ENCODE assay signal across 8 mouse cellular contexts in genomic region chr14:79390265-79390926, GRCm38 (mm10). TPM values are rescaled to one million over a fixed set of nuclear protein-coding genes. Genes with fewer than 3 reads are reported as not detected.
DNase-seq lines count a peak whose midpoint lies in the region; ATAC-seq and TF ChIP-seq lines count a peak whose summit lies in the region.

Gene Naa16, minus strand, starts transcription at chr14:79390778.

- H3K27ac ChIP-seq in heart, embryonic 12.5 days (ENCODE audit: poor library complexity, severe bottlenecking): peak within 1 kb of the TSS; percentile 98
- H3K27ac ChIP-seq in kidney, postnatal 0 days: peak within 1 kb of the TSS; percentile 96
- peak within 1 kb of the TSS; percentile 96 for H3K27ac ChIP-seq in liver, embryonic 11.5 days (ENCODE audit: low read depth, low read length)
- H3K27ac ChIP-seq in stomach, embryonic 14.5 days (ENCODE audit: low read length): peak within 1 kb of the TSS; percentile 98

- peaks cover 6% of the 10 kb centered on the region for H3K4me1 ChIP-seq in heart, embryonic 12.5 days (replicated peaks)
- peaks cover 6% of the 10 kb centered on the region; the same call in 1 of the 2 replicates for H3K4me1 ChIP-seq in kidney, postnatal 0 days (replicated peaks; ENCODE audit: insufficient read depth, low read length)
- peaks cover 4% of the 10 kb centered on the region for H3K4me1 ChIP-seq in liver, embryonic 11.5 days (replicated peaks; ENCODE audit: control insufficient read depth, insufficient read depth, low read length)
- no peaks in the 10 kb centered on the region for H3K4me1 ChIP-seq in stomach, embryonic 14.5 days (ENCODE audit: control insufficient read depth, insufficient read depth, low read length)

- peak within 1 kb of the TSS; percentile 83 for H3K4me2 ChIP-seq in heart, embryonic 12.5 days
- H3K4me2 ChIP-seq in kidney, postnatal 0 days (ENCODE audit: low read length): peak within 1 kb of the TSS; percentile 90
- peak within 1 kb of the TSS; percentile 86 for H3K4me2 ChIP-seq in liver, embryonic 11.5 days
- H3K4me2 ChIP-seq in stomach, embryonic 14.5 days (replicated peaks; ENCODE audit: low read depth, low read length): peak within 1 kb of the TSS; percentile 74

- peak; percentile 96 to 97 for DNase-seq in B cell, adult 2 months
- peak; percentile 94 for DNase-seq in brain, adult 2 months (ENCODE audit: low read depth, low spot score)
- peak; percentile 94 for DNase-seq in kidney, postnatal 0 days (ENCODE audit: low spot score)
- peak; percentile 97 for DNase-seq in liver, embryonic 11.5 days (ENCODE audit: low spot score)
- peak; percentile 97 for DNase-seq in naive thymus-derived CD4-positive, alpha-beta T cell, adult 2 months (ENCODE audit: low read depth)

- WGBS in heart, embryonic 12.5 days: under 1% methylated on average over 58 of the region's 71 CpGs
- under 1% methylated on average over 57 of the region's 71 CpGs for WGBS in kidney, postnatal 0 days
- WGBS in liver, embryonic 11.5 days: under 1% methylated on average over 69 of the region's 71 CpGs
- under 1% methylated on average over 71 of the region's 71 CpGs for WGBS in stomach, embryonic 14.5 days

- H3K36me3 ChIP-seq in heart, embryonic 12.5 days: peaks cover 4% of the 10 kb centered on the region
- H3K36me3 ChIP-seq in kidney, postnatal 0 days (ENCODE audit: insufficient read depth, low read length): peaks cover 4% of the 10 kb centered on the region
- H3K36me3 ChIP-seq in liver, embryonic 11.5 days (ENCODE audit: control insufficient read depth, insufficient read depth, low read length): peaks cover 4% of the 10 kb centered on the region; the same call in 1 of the 2 replicates
- H3K36me3 ChIP-seq in stomach, embryonic 14.5 days (ENCODE audit: control insufficient read depth, insufficient read depth, low read length): peaks cover 7% of the 10 kb centered on the region; the same call in 1 of the 2 replicates

- H3K27me3 ChIP-seq in heart, embryonic 12.5 days (replicated peaks): no peaks in the 10 kb centered on the region
- no peaks in the 10 kb centered on the region for H3K27me3 ChIP-seq in kidney, postnatal 0 days (ENCODE audit: insufficient read depth, low read length)
- no peaks in the 10 kb centered on the region for H3K27me3 ChIP-seq in liver, embryonic 11.5 days (replicated peaks; ENCODE audit: control insufficient read depth, insufficient read depth, low read length)
- H3K27me3 ChIP-seq in stomach, embryonic 14.5 days (ENCODE audit: control insufficient read depth, insufficient read depth, low read length): no peaks in the 10 kb centered on the region

- H3K4me3 ChIP-seq in heart, embryonic 12.5 days: peak within 1 kb of the TSS; percentile 66
- peak within 1 kb of the TSS; percentile 93 for H3K4me3 ChIP-seq in kidney, postnatal 0 days (replicated peaks; ENCODE audit: low read depth, low read length)
- H3K4me3 ChIP-seq in liver, embryonic 11.5 days (ENCODE audit: low read depth, low read length): peak within 1 kb of the TSS; percentile 85
- H3K4me3 ChIP-seq in stomach, embryonic 14.5 days (ENCODE audit: low read depth, low read length): peak within 1 kb of the TSS; percentile 84

- TF ChIP-seq CTCF in kidney, postnatal 0 days (IDR thresholded peaks at IDR 0.05; ENCODE audit: low read depth): peak; percentile 63

- peak within 1 kb of the TSS; percentile 78 for H3K9ac ChIP-seq in heart, embryonic 12.5 days
- peak within 1 kb of the TSS; percentile 82 for H3K9ac ChIP-seq in kidney, postnatal 0 days (ENCODE audit: low read depth, low read length)
- H3K9ac ChIP-seq in liver, embryonic 11.5 days (ENCODE audit: low read depth, low read length): peak within 1 kb of the TSS; percentile 87
- H3K9ac ChIP-seq in stomach, embryonic 14.5 days (replicated peaks; ENCODE audit: low read depth, low read length): peak within 1 kb of the TSS; percentile 92

- peak; percentile 82 for ATAC-seq in erythroblast, adult 5-6 weeks (replicated peaks; ENCODE audit: low FRiP score, poor library complexity, severe bottlenecking)
- peak; percentile 93 for ATAC-seq in heart, embryonic 12.5 days (ENCODE audit: insufficient number of reproducible peaks, low FRiP score)
- ATAC-seq in kidney, postnatal 0 days (replicated peaks; ENCODE audit: low FRiP score, low read depth): peak; percentile 94
- peak; percentile 94 for ATAC-seq in liver, embryonic 11.5 days (replicated peaks; ENCODE audit: low FRiP score)
- peak; percentile 93 for ATAC-seq in stomach, embryonic 14.5 days (ENCODE audit: insufficient number of reproducible peaks, insufficient read depth, low FRiP score, low read depth)

- H3K9me3 ChIP-seq in heart, embryonic 12.5 days (replicated peaks): no peaks in the 10 kb centered on the region
- no peaks in the 10 kb centered on the region for H3K9me3 ChIP-seq in kidney, postnatal 0 days (replicated peaks; ENCODE audit: low read length)
- no peaks in the 10 kb centered on the region for H3K9me3 ChIP-seq in liver, embryonic 11.5 days (ENCODE audit: control insufficient read depth, low read length)
- no peaks in the 10 kb centered on the region for H3K9me3 ChIP-seq in stomach, embryonic 14.5 days (ENCODE audit: control insufficient read depth, low read depth, low read length)

RNA-seq across cellular contexts. Expression of gene Naa16, which starts in this region (rescaled TPM):
- 14.2 and 16.7 TPM in 2 replicates for total RNA-seq in erythroblast, adult 5-6 weeks (2015; ENCODE audit: low replicate concordance)
- 12.1 and 13.4 TPM in 2 replicates for total RNA-seq in erythroblast, adult 5-6 weeks (2017; ENCODE audit: low replicate concordance)
- 23.1 and 23.8 TPM in 2 replicates for polyA plus RNA-seq in heart, embryonic 12.5 days (2016; fragmentation: Nextera tagmentation; extraction: Ambion mirVana)
- 30.7 and 32.5 TPM in 2 replicates for polyA plus RNA-seq in kidney, postnatal 0 days (2015; fragmentation: Nextera tagmentation; extraction: Ambion mirVana)
- polyA plus RNA-seq in liver, embryonic 11.5 days (2014; fragmentation: Nextera tagmentation; extraction: Ambion mirVana): 59.8 and 61.6 TPM in 2 replicates
- 41.0 and 47.7 TPM in 2 replicates for polyA plus RNA-seq in stomach, embryonic 14.5 days (2014; fragmentation: Nextera tagmentation; extraction: Ambion mirVana)

Comparison
In these comparisons a context has a peak if more than half of its experiments do, and no peak if none do; other contexts are left out.
1. Peak in every context shown above with its lines: DNase-seq, ATAC-seq, H3K4me3 ChIP-seq and H3K27ac ChIP-seq.